Mouse (Mus musculus): ENCODE data around the gene Itga8.
A peak's percentile ranks its signal among the peaks of the same experiment; 100 is the strongest.

Gene Itga8

GRCm38 (mm10) chr2:12295150-12295549 lies 6.6 kb downstream of the Itga8 start:
- DNase-seq (ENCODE audit: low read depth in 1 of 2, low spot score in 2 of 2) = no peak

GRCm38 (mm10) chr2:12294060-12294459 lies 7.7 kb downstream of the Itga8 start:
- peak in 1 of 2 experiments; percentile 12 for DNase-seq (ENCODE audit: low read depth in 1 of 2, low spot score in 2 of 2)

GRCm38 (mm10) chr2:12293458-12293857 lies 8.3 kb downstream of the Itga8 start:
- DNase-seq (ENCODE audit: low read depth in 1 of 2, low spot score in 2 of 2) = no peak

GRCm38 (mm10) chr2:12292023-12292820 lies 9.5 kb downstream of the Itga8 start:
- no peak for DNase-seq (ENCODE audit: low read depth in 1 of 2, low spot score in 2 of 2)

GRCm38 (mm10) chr2:12290235-12290634 lies 11.5 kb downstream of the Itga8 start:
- no peak for DNase-seq (ENCODE audit: low read depth in 1 of 2, low spot score in 2 of 2)

- DNase-seq (ENCODE audit: low read depth in 1 of 2, low spot score in 2 of 2) = no peak
Observed at GRCm38 (mm10) chr2:12287831-12288230, 13.9 kb downstream of the Itga8 start.

- DNase-seq (ENCODE audit: low read depth in 1 of 2, low spot score in 2 of 2) = no peak
Observed at GRCm38 (mm10) chr2:12280664-12281063, 21.1 kb downstream of the Itga8 start.

GRCm38 (mm10) chr2:12279070-12279612 lies 22.6 kb downstream of the Itga8 start:
- no peak for DNase-seq (ENCODE audit: low read depth in 1 of 2, low spot score in 2 of 2)

GRCm38 (mm10) chr2:12256635-12257317 lies 44.9 kb downstream of the Itga8 start:
- no peak for DNase-seq (ENCODE audit: low read depth in 1 of 2, low spot score in 2 of 2)

- DNase-seq (ENCODE audit: low read depth in 1 of 2, low spot score in 2 of 2) = no peak
Observed at GRCm38 (mm10) chr2:12255901-12256300, 45.8 kb downstream of the Itga8 start.

- DNase-seq (ENCODE audit: low read depth in 1 of 2, low spot score in 2 of 2) = no peak
Observed at GRCm38 (mm10) chr2:12235345-12235744, 66.4 kb downstream of the Itga8 start.

GRCm38 (mm10) chr2:12229721-12230120 lies 72.0 kb downstream of the Itga8 start:
- DNase-seq (ENCODE audit: low read depth in 1 of 2, low spot score in 2 of 2) = no peak

GRCm38 (mm10) chr2:12228335-12228734 lies 73.4 kb downstream of the Itga8 start:
- no peak for DNase-seq (ENCODE audit: low read depth in 1 of 2, low spot score in 2 of 2)

GRCm38 (mm10) chr2:12227243-12227642 lies 74.5 kb downstream of the Itga8 start:
- no peak for DNase-seq (ENCODE audit: low read depth in 1 of 2, low spot score in 2 of 2)

- DNase-seq (ENCODE audit: low read depth in 1 of 2, low spot score in 2 of 2) = no peak
Observed at GRCm38 (mm10) chr2:12226367-12226766, 75.4 kb downstream of the Itga8 start.

GRCm38 (mm10) chr2:12221671-12222070 lies 80.1 kb downstream of the Itga8 start:
- no peak for DNase-seq (ENCODE audit: low read depth in 1 of 2, low spot score in 2 of 2)

- DNase-seq (ENCODE audit: low read depth in 1 of 2, low spot score in 2 of 2) = no peak
Observed at GRCm38 (mm10) chr2:12213464-12213790, 88.3 kb downstream of the Itga8 start.

GRCm38 (mm10) chr2:12212662-12213463 lies 88.9 kb downstream of the Itga8 start:
- DNase-seq (ENCODE audit: low read depth in 1 of 2, low spot score in 2 of 2) = no peak

- DNase-seq (ENCODE audit: low read depth in 1 of 2, low spot score in 2 of 2) = no peak
Observed at GRCm38 (mm10) chr2:12208142-12208541, 93.6 kb downstream of the Itga8 start.

GRCm38 (mm10) chr2:12206353-12206752 lies 95.4 kb downstream of the Itga8 start:
- peak; percentile 2 to 4 for DNase-seq (ENCODE audit: low read depth in 1 of 2, low spot score in 2 of 2)

GRCm38 (mm10) chr2:12205875-12206274 lies 95.8 kb downstream of the Itga8 start:
- no peak for DNase-seq (ENCODE audit: low read depth in 1 of 2, low spot score in 2 of 2)

- DNase-seq (ENCODE audit: low read depth in 1 of 2, low spot score in 2 of 2) = no peak
Observed at GRCm38 (mm10) chr2:12203231-12203630, 98.5 kb downstream of the Itga8 start.

All from monocyte, adult 2 months (primary cell).